Mouse (Mus musculus): ENCODE measurements around the gene Prepl.

The Prepl gene

DNA sequence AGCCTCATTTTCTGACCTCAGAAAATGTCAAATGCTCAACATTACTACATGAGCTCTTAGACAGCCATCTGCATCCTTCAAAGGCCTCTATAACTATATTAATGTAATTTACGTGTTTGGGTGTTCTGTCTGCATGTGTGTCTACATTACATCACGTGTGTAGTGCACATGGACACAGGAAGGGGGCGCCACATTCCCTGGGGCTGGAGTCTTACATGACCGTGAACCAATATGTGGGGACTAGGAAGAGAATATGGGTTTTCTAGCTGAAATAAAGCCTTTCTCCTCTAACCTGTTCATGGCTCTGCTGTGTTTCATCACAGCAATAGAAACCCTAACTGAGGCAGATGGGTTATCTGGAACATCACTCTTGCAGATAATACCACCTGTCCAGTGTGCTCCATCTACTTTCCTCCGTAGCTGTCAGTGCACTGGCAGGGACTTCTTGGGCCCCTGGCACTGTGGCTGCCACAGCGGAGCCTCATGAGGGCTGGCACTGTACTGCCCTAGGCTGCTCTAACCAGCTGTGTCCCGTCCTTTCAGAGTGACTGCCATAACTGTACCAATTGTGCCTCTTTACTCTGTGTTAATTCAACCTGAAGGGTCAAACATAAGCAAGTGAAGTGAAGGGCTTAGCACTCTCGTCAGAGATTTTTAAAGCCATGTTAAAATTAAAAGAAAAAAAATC, 18.8 kb downstream of the Prepl start:
- DNase-seq (ENCODE audit: low spot score in 2 of 2): no peak

DNA sequence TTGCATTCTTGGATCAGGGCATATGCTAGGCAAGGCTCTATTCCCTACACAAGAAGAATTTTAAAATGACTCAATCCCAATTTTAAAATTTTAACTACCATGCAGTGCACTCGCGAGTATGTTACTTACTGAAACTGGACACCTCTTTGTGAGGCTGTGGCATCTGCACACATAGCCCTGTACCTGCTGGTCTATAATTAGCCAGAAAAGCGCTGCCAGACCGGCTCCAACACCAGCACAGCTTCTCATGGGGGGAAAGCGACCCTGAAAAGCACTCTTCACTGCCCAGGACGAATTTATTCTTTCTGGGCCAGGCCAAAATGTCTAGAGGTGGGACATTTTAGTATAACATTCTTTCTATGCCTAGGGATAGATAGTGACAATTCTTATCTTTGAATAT, 19.4 kb downstream of the Prepl start:
- DNase-seq (ENCODE audit: low spot score in 2 of 2): no peak

DNA sequence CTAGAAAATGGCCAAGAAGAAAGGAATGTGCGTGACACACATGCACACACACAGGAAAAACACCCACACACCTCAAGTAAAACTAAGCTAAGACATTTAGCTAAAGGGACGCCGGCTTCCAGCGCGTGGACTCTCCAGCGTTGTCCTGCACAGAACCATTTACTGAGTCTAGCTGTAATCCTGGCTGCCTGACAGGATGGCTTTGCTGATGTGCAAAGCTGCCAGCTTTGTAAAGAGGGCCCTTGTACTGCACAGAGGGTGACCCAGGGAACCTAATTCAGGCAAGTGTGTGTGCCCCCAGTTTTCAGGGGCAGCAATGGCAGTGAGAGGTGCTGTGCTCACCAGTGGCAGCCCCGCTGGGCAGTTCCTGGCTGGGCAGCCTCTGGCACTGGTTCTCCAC, 22.7 kb downstream of the Prepl start:
- no peak for DNase-seq (ENCODE audit: low spot score in 2 of 2)

DNA sequence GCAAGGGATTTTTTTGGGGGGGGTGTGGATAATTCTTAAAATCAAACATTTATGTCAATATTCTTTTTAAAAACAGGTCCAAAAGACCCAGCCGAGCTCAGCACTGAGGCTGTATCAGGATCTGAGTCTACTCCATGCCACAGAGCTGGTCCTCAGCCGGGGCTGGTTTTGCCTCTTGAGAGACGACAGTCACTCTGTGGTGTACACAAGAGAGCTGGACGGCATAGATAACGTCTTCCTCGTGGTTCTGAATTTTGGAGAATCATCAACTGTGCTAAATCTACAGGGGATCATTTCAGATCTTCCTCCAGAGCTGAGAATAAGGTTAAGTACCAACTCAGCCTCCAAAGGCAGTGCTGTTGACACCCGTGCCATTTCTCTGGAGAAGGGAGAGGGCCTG, 26.5 kb downstream of the Prepl start:
- DNase-seq (ENCODE audit: low spot score in 2 of 2): no peak

DNA sequence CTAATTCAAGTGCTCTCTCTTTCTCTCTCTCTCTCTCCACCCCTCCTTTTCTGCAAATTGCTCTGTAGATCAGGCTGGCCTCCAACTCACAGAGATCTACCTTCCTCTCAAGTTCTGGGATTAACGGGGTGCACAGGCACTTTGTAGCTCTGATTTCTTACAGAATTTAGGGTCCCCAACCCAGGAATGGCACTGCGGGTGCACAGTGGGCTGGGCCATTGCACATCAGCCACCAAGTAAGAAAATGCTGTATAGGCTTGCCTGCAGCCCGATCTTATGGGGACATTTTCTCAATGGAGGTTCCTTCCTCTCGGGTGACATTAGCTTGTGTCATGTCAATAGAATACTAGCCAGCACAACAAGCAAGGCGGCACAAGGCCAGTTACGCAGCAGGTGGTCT, 30.9 kb downstream of the Prepl start:
- DNase-seq (ENCODE audit: low spot score in 2 of 2): no peak

DNA sequence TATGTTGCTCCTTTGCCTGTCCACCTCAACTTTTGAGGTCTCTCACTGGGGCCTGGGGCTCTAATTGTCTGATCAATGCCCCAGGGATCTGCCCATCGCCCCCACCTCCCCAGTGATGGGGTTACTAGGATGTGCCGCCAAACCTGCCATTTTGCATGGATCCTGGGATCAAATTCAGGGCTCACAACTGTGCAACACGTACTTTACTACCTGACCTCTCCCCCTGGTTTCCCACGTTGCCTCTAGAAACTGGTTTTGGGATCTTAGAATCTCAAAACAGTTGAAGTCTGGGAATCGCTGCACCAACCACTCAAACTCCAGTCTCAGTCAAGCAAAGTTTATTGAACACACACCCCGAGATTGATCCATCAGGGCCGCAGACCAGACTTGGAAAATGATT, 31.8 kb downstream of the Prepl start:
- no peak for DNase-seq (ENCODE audit: low spot score in 2 of 2)

DNA sequence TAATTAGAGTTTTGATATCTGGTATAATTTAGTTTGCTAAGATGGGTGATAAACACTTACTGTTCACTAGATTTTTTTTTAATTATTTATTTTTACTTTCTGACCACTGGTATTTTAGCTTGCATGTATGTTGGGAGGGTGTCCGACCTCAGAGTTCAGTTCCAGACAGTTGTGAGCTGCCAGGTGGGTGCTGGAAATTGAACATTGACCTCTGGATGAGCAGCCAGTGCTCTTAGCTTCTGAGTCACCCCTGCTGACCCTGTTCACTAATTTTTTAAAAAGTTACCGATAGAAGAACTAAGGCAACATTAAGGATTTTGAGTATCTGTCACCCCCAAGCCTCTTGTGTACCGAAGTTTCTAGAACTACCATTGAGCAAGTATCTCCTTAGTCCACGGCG, 41.7 kb downstream of the Prepl start:
- DNase-seq (ENCODE audit: low spot score in 2 of 2): no peak

DNA sequence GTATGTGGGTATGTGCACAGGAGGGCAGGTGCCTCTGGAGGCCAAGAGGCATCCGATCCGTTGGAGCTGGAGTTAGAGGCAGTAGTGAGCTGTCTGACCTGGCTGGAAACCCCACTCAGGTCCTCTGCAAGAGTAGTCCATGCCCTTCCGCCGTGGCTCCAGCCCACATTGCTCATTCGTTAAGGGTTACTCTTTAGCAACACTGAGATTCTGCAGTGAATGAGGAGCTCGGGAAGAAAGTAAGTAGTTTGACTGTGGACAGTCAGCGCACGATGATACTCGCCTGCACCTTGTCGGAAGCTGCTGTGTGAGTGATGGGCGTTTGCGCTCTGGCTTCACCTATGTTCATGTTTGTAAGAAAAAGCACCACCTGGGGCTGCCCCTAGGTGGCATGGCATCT, 44.9 kb downstream of the Prepl start:
- DNase-seq (ENCODE audit: low spot score in 2 of 2): no peak

DNA sequence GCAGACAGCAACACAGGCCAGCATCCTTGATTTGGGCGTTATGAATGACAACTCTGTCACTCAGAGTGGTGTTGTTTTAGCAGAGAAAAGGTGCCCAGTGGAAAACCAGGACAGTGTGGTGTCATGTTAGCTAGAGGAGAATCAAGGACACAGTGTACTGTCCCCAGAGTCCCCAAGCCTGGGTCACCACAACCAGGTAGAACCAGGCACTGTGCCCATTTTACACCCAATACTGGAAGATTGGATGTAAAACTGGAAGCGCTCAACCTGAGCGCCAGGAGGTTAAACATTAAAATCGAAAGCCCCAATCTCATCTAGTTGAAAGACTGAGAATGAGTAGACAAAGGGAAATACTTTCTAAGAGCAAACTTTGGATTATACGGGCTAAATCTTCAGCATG, 45.6 kb downstream of the Prepl start:
- DNase-seq (ENCODE audit: low spot score in 2 of 2): no peak

DNA sequence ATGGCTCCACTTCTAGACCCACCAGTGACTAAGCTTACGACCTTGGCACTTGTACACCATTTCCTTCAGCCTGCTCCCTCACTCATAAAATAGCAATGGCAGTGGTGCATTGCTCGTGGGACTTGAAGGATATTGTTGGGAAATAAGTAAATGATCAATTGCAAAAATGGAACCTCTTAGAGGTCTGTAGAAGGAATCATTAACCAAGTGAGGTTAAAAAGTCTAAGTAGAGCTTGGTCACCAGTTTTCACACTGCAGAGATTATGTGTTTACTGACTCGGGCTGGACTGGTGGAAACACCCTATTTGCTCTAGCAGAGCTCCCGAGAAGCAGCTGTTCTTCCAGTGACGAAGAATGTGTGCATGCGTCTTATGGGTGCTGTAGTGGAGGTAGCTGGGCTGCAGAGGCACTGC, 46.6 kb downstream of the Prepl start:
- DNase-seq (ENCODE audit: low spot score in 2 of 2): no peak

DNA sequence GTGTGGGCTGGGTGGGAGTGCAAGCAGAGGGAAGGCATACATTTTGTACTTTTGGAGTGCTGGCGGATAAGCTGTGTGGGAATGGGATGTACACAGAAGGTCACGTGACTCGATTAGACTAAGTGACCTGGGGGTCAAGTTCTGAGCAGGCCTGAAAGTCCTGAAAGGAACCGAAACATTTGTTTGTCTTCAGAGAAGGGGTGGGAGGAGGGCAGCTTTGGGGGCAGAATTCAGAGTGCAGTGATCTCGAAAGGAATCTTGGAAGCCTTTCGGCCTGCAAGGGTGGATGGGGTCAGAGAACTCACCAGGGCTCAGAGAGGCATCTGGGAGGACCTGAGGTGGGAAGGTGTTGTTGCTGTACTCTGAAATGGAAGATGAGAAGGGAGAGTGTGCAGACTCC, 47.6 kb downstream of the Prepl start:
- no peak for DNase-seq (ENCODE audit: low spot score in 2 of 2)

DNA sequence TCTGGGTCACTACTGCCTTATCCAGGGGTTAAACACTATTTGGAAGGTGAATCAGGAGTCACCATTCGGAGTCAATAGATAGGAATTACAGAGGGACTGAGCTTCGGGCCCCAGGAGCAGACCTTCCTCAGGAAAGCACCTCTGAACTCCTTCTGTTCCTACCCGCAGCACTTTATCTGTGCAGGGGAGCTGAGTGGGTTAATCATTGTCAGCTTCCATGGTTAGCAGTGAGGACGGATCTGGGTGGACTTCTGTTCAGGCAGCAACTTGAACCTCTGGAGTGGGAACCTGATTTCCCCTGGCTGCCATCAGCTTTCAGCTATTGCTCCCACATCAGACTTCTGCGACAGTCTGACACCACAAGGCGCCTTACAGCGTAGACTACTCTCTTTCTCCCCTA, 49.1 kb downstream of the Prepl start:
- DNase-seq (ENCODE audit: low spot score in 2 of 2): no peak

DNA sequence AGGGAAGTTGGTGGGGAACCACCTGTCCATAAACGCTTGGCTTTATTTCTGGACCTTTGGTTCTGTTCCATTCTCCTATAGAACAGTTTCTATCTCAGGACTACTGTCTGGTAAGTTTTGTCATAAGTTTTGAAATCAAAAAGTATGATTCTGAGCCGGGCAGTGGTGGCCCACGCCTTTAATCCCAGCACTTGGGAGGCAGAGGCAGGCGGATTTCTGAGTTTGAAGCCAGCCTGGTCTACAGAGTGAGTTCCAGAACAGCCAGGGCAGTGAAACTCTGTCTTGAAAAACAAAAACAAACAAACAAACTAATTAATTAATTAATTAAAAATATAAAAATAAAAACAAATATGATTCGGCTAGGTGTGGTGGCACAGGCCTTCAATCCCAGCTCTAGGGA, 51.3 kb downstream of the Prepl start:
- no peak for DNase-seq (ENCODE audit: low spot score in 2 of 2)

DNA sequence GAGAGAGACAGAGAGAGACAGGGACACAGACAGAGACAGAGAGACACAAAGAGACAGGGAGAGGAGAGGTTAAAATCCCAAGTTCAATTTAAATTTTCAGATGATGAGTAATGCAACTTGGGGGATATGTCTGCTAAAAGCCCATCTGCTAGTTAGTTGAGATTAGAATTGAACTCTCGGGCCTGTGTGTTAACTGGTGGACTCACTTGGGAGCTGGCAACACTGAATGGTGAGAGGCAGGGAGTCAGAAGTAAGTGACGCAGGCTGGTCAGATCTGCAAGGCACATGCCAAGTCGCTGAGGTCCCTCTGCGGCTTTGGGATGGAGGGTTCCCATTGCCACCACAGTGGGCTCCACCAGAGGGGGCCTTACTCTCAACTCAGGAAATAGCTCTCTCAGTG, 51.7 kb downstream of the Prepl start:
- no peak for DNase-seq (ENCODE audit: low spot score in 2 of 2)

DNA sequence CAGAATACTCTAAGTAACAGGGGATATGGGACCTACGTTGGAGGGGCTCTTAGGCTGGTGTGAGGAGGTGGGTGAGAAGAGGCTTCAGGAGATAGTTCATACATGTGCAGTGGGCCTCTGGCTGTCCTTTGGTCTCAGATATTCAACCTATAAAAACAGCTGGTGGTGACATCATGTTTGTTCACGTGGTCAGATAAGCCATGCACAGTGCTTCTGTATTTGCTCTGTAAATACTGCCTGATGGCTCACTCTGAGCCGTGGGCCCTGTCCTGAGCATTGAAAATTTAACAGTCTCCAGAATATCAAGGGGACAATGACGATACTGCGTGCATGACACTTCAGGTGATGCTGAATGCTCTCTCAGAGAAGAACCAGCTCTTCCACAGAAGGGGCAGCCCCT, 52.2 kb downstream of the Prepl start:
- DNase-seq (ENCODE audit: low spot score in 2 of 2): no peak

DNA sequence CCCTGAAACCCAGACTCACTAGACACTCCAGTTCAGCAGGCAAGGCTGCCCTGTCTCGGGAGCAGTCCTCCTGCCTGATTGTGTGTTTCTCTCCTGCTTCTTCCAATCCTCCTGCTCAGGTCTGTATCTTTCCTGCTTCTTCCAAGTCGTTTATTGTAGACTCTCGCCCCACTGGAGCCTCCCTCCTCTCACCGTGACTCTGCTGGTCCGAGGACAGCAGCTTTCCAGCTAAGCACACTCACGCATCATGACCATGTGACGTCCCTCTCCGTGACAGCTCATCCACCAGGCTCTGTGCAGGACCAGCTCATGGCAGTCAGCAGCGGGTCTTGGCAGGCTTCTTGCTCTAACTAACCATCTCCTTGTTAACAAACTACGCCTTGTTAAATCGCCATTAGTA, 56.0 kb downstream of the Prepl start:
- no peak for DNase-seq (ENCODE audit: low spot score in 2 of 2)

DNA sequence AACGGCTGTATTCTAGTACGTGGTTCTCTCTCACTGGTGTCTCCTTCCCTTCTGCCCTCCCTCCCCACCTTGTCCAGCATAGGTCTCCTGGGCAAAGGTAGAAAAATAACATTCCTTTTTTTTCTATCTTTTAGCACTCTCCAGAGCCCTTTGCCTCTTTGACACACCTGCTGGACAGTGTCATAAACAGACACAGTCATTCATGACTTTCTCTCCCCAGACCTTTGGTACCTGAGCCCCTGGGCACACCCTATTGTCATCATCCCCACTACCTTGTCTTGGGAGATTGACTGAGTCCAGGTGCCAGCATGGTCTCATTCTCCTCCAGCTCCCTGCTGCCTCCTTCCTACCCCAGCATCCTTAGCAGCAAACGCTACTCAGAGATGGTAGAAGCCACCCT, 57.0 kb downstream of the Prepl start:
- DNase-seq (ENCODE audit: low spot score in 2 of 2): no peak

DNA sequence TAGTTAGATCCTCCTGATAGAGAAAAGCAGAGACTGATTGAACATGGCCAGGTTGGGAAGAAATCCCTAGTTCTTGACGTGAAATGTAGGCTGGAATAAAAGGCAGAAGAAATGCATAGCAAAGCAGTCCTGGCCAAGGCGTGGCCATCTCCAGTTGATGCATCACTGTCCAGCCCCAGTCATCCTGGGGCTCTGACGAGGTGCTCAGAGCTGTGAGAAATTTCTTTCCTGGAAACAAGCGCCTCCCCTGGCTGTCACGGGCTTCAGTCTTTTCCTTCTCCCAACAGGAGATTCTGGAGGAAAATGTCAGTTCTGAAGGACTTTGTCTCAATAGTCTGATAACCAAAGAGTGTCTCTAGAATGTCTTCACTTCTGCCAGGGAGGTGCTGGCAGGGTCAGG, 59.4 kb downstream of the Prepl start:
- no peak for DNase-seq (ENCODE audit: low spot score in 2 of 2)

DNA sequence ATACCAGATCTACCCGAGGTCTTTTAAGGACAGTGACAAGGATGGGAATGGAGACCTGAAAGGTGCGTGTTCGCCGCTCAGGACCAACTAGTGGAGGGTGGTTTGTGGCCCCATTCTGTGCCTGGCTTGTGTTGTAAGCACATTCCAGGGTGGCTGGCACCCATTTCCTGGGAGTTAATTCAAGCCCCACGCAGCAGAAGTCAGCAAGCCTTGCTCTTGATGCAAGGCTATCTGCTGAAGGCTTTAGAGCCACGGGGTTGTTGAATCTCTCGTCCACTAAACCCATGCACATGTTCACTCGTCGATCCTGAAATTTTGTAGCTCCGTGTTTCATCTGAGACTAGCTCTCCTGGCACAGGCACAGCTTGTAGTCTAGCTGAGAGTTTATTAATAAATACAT, 61.2 kb downstream of the Prepl start:
- DNase-seq (ENCODE audit: low spot score in 2 of 2): no peak

DNA sequence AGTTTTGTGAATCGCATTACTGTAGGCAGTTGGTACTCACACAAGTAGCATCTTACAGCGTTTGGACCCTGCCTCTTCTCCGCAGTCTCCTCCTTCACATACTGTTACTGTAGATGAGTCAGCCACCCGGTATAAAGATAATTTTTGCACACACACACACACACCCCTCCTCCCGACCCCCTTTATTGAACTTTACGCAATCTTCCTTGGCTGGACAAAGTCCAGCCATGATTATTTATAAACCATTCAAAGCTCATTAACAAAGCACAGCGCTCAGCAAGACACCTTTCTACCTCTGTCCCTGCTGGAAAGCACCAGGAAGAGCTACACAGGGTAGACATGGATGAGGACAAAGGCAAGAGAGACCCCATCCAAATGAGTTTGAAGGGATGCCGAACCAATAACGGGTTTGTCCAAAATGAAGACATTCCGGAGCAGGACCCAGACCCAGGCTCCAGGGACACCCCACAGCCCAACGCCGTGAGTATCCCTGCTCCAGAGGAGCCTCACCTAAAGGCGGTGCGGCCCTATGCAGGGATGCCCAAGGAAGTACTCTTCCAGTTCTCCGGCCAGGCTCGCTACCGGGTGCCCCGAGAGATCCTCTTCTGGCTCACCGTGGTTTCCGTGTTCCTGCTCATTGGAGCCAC, 61.8 kb downstream of the Prepl start, which contains the start of gene Slc3a1:
Gene Slc3a1, plus strand, starts transcription at position 284 of the 647 bp plus-strand sequence.
- no peak for DNase-seq (ENCODE audit: low spot score in 2 of 2)

DNA sequence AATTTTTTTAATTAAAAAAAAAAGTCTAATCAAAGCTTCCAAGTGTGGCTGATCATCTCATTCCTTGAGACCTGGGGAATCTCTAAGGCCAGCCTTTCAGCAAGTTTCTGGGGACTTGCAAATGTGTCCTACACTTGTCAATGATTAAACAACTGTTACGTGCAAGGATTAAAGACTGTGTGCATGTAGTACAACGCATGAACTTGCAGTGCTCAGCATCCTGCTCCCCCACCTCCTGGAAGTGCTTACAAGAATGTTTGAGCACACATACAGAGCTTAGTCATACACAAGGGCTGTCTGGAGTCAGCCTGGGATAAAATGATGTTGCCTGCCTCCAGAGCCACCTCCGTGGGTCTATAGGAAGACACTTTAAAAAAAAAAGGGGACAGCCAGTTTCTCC, 62.8 kb downstream of the Prepl start:
- no peak for DNase-seq (ENCODE audit: low spot score in 2 of 2)

DNA sequence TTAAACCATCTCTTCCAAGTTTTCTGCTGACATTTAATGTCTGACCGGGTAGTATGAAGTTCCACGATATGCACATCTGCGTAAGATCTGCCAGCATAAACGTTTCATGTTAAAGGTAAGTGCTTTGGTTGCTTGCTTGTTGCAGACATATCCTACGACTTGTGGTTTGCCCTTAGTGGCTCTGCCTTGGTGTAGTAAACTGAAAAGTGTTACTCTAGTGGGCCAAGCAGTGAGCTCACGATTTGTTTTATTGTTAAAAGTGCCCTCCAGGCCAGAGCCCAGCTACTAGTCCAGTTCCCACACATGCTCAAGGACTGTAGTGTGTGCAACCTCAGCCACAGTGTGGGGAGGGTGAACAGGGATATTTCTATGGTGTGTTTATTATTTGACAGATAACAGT, 63.6 kb downstream of the Prepl start:
- DNase-seq (ENCODE audit: low spot score in 2 of 2): no peak

DNA sequence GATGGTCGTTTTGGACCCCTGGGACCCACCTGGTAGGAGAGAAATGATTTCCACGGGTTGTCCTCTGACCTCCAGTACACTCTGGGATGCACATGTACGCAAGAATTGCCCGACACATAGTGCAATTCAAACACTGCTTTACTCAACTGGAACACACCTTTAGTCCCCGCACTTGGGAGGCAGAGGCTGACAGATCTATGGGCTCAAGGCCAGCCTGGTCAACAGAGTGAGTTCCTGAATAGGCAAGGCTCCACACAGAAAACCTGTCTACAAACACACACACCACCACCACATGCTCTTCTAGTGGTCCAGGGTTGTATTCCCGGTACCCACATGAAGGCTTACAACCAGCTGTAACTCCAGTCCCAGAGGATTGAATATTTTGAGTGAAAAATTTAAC, 64.9 kb downstream of the Prepl start:
- no peak for DNase-seq (ENCODE audit: low spot score in 2 of 2)

DNA sequence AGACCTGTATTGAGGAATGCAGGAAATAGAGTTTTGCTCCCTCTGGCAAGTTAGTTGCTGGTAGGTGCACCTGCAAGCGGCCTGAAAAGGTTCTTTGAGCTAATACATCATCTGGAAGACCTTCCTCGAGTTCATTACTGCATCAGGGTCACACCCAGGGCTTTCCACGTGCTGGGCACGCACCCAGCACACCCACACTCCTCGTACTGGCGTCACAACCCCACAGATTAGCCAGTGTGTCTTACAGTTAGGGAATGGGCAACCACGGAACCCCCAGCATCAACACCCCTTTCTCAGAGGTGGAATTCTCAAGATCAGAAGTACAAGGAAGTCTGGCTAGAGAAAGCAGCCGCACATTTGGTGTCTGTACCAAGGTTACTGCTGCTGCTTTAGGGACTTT, 65.8 kb downstream of the Prepl start:
- no peak for DNase-seq (ENCODE audit: low spot score in 2 of 2)

Data from frontal cortex, postnatal 14 days (tissue).